Mouse (Mus musculus) granulocyte monocyte progenitor cell, adult 5-6 weeks (primary cell): ENCODE results near the gene Ylpm1. TPM values are rescaled to one million over a fixed set of nuclear protein-coding genes. Genes with fewer than 3 reads are reported as not detected.

ENCODE experiments used
- ATAC-seq: replicated peaks from 2 replicates; pipeline ENCODE4 v1.8.0; 2016; ENCODE audit warnings: mild to moderate bottlenecking, moderate TSS enrichment, inconsistent platforms; ENCODE audit not compliant: poor library complexity, severe bottlenecking
- total RNA-seq, 2 experiments: library from RNA; stranded (forward) in 1 of 2; stranded (reverse) in 1 of 2; fragments of 200-712, 200-1000 nt in 1 of 2; fragments of >200 nt in 1 of 2; fragmentation: Nextera tagmentation in 1 of 2; gene quantifications; 2 replicates each; pipeline ENCODE4 v1.2.3; 2014 to 2017

The Ylpm1 gene
- total RNA-seq (2014; fragmentation: Nextera tagmentation) (88.8 and 96.9 TPM in 2 replicates), total RNA-seq (2017) (50.0 and 50.5 TPM in 2 replicates)

- ATAC-seq, result peak; percentile 98
Observed at GRCm38 (mm10) chr12:84996083-84996496, at the start of gene Ylpm1. Gene Ylpm1 (plus strand): TSS chr12:84996321.

GRCm38 (mm10) chr12:84947894-84948583, 48.1 kb upstream of the Ylpm1 start:
- ATAC-seq, result no peak

GRCm38 (mm10) chr12:84948584-84949285, 47.4 kb upstream of the Ylpm1 start:
- no peak for ATAC-seq

- ATAC-seq, result no peak
Observed at GRCm38 (mm10) chr12:84950763-84951162, 45.4 kb upstream of the Ylpm1 start.

- ATAC-seq, result no peak
Observed at GRCm38 (mm10) chr12:84951531-84951930, 44.6 kb upstream of the Ylpm1 start.

GRCm38 (mm10) chr12:84952351-84952750, 43.8 kb upstream of the Ylpm1 start:
- ATAC-seq, result no peak

GRCm38 (mm10) chr12:84956317-84956716, 39.8 kb upstream of the Ylpm1 start:
- ATAC-seq, result no peak

GRCm38 (mm10) chr12:84958794-84959356, 37.2 kb upstream of the Ylpm1 start:
- no peak for ATAC-seq

- no peak for ATAC-seq
Observed at GRCm38 (mm10) chr12:84962606-84963005, 33.5 kb upstream of the Ylpm1 start.

GRCm38 (mm10) chr12:84968831-84969655, 27.1 kb upstream of the Ylpm1 start:
- peak; percentile 84 for ATAC-seq

GRCm38 (mm10) chr12:84969656-84970427, 26.3 kb upstream of the Ylpm1 start:
- ATAC-seq, result no peak

- peak; percentile 84 for ATAC-seq
Observed at GRCm38 (mm10) chr12:84970428-84971096, 25.6 kb upstream of the Ylpm1 start, which contains the start of the genes Fcf1 and Arel1. Gene Fcf1 (plus strand): TSS chr12:84970897. Gene Arel1 (minus strand): TSS chr12:84970900.

- ATAC-seq, result no peak
Observed at GRCm38 (mm10) chr12:84979264-84979862, 16.8 kb upstream of the Ylpm1 start.

GRCm38 (mm10) chr12:84989456-84989855, 6.7 kb upstream of the Ylpm1 start:
- no peak for ATAC-seq

- ATAC-seq, result no peak
Observed at GRCm38 (mm10) chr12:84995112-84995761, 884 bp upstream of the Ylpm1 start.

- ATAC-seq, result peak; percentile 46
Observed at GRCm38 (mm10) chr12:84996501-84997398, 629 bp downstream of the Ylpm1 start.

- ATAC-seq, result no peak
Observed at GRCm38 (mm10) chr12:84999053-84999452, 2.9 kb downstream of the Ylpm1 start.
